ENCODE assay signal across 8 mouse cellular contexts in genomic region chr4:133233285-133233976, GRCm38 (mm10). TPM values are rescaled to one million over a fixed set of nuclear protein-coding genes. Genes with fewer than 3 reads are reported as not detected.
DNase-seq lines count a peak whose midpoint lies in the region; ATAC-seq and TF ChIP-seq lines count a peak whose summit lies in the region.

No protein-coding gene starts in this region.

- peaks cover 12% of the 10 kb centered on the region for H3K27me3 ChIP-seq in heart, embryonic 12.5 days (replicated peaks)
- H3K27me3 ChIP-seq in ES-Bruce4 (ENCODE audit: control insufficient read depth, insufficient read depth, low read length, poor library complexity, severe bottlenecking): no peaks in the 10 kb centered on the region
- H3K27me3 ChIP-seq in lung, embryonic 14.5 days (ENCODE audit: insufficient read depth, low read length): no peaks in the 10 kb centered on the region

- TF ChIP-seq EP300 in ES-Bruce4 (IDR thresholded peaks at IDR 0.05; ENCODE audit: insufficient read depth, low read depth, low read length): no peak

- peak; percentile 93 for DNase-seq in heart, adult 11 months
- DNase-seq in embryo, embryonic 11 days: peak; percentile 68
- peak; percentile 71 for DNase-seq in lung, embryonic 14.5 days
- DNase-seq in left cerebral cortex, postnatal 10 days (ENCODE audit: extremely low spot score in 1 of 2, low spot score in 2 of 2): no peak
- DNase-seq in left cerebral cortex, adult 11 months (ENCODE audit: low spot score): no peak

- intact Hi-C loops in left cerebral cortex, postnatal 10 days (cut with DNase I): no loop called here

- no peak overlapping the region for H3K27ac ChIP-seq in heart, embryonic 12.5 days (ENCODE audit: poor library complexity, severe bottlenecking)
- no peak overlapping the region for H3K27ac ChIP-seq in ES-Bruce4 (ENCODE audit: insufficient read depth, low read length)
- no peak overlapping the region for H3K27ac ChIP-seq in lung, embryonic 14.5 days (ENCODE audit: low read depth)

- ATAC-seq in heart, embryonic 12.5 days (ENCODE audit: insufficient number of reproducible peaks, low FRiP score): no peak
- ATAC-seq in lung, embryonic 14.5 days (ENCODE audit: insufficient read depth): no peak
- no peak for ATAC-seq in inflammation-experienced regulatory T-cells, adult 6 months

- no peak overlapping the region for H3K4me2 ChIP-seq in heart, embryonic 12.5 days
- no peak overlapping the region for H3K4me2 ChIP-seq in lung, embryonic 14.5 days

- no peaks in the 10 kb centered on the region for H3K36me3 ChIP-seq in heart, embryonic 12.5 days
- H3K36me3 ChIP-seq in ES-Bruce4 (ENCODE audit: control insufficient read depth, insufficient read depth, low read length, poor library complexity, severe bottlenecking): no peaks in the 10 kb centered on the region
- H3K36me3 ChIP-seq in lung, embryonic 14.5 days (ENCODE audit: insufficient read depth): no peaks in the 10 kb centered on the region

- no peak for TF ChIP-seq POLR2A in ES-Bruce4 (IDR thresholded peaks at IDR 0.05; ENCODE audit: insufficient read depth, low read length)

- no peak overlapping the region for H3K4me3 ChIP-seq in heart, embryonic 12.5 days
- H3K4me3 ChIP-seq in ES-Bruce4 (ENCODE audit: low read depth, low read length): no peak overlapping the region
- H3K4me3 ChIP-seq in lung, embryonic 14.5 days (ENCODE audit: low read depth, low read length): no peak overlapping the region

- WGBS in heart, embryonic 12.5 days: 29% methylated on average over 10 of the region's 10 CpGs
- 26% methylated on average over 10 of the region's 10 CpGs for WGBS in lung, embryonic 14.5 days

- no peaks in the 10 kb centered on the region; the same call in 1 of the 2 replicates for H3K9me3 ChIP-seq in heart, embryonic 12.5 days (replicated peaks)
- no peaks in the 10 kb centered on the region for H3K9me3 ChIP-seq in ES-Bruce4 (replicated peaks; ENCODE audit: control insufficient read depth, insufficient read depth, low read length, poor library complexity, severe bottlenecking)
- H3K9me3 ChIP-seq in lung, embryonic 14.5 days (ENCODE audit: low read depth, low read length): no peaks in the 10 kb centered on the region

- no peak overlapping the region for H3K9ac ChIP-seq in heart, embryonic 12.5 days
- no peak overlapping the region for H3K9ac ChIP-seq in ES-Bruce4 (ENCODE audit: low read depth, poor library complexity, severe bottlenecking)
- H3K9ac ChIP-seq in lung, embryonic 14.5 days: no peak overlapping the region

- peak; percentile 81 for TF ChIP-seq CTCF in ES-Bruce4 (IDR thresholded peaks at IDR 0.05; ENCODE audit: low read depth, low read length)
- TF ChIP-seq CTCF in lung, embryonic 14.5 days (IDR thresholded peaks at IDR 0.05; ENCODE audit: low read depth): peak; percentile 58

- no peaks in the 10 kb centered on the region for H3K4me1 ChIP-seq in heart, embryonic 12.5 days (replicated peaks)
- no peaks in the 10 kb centered on the region for H3K4me1 ChIP-seq in ES-Bruce4 (ENCODE audit: control insufficient read depth, insufficient read depth, low read length)
- no peaks in the 10 kb centered on the region for H3K4me1 ChIP-seq in lung, embryonic 14.5 days (ENCODE audit: insufficient read depth)

RNA-seq across cellular contexts. Expression of gene Map3k6, which starts 7.2 kb away (rescaled TPM):
- 2.3 and 3.2 TPM in 2 replicates for polyA plus RNA-seq in heart, embryonic 12.5 days (2016; fragmentation: Nextera tagmentation; extraction: Ambion mirVana)
- 3.8 TPM in 2 replicates for polyA plus RNA-seq in ES-Bruce4 (2011; ENCODE audit: insufficient read depth, insufficient read length, low read depth, missing spikeins)
- polyA plus RNA-seq in lung, embryonic 14.5 days (2014; fragmentation: Nextera tagmentation; extraction: Ambion mirVana): 2.0 and 2.2 TPM in 2 replicates
- 1 to 10 TPM; 1.3 to 4.8 TPM for total RNA-seq in left cerebral cortex, postnatal 10 days (2021)
- under 1 TPM in 1 of 3 experiments, not detected in 2; 0.57 TPM for polyA plus RNA-seq in inflammation-experienced regulatory T-cells, adult 6 months (2017; shearing (Covaris generic))

RNA-seq across cellular contexts. Expression of gene Gpr3, which starts 21.1 kb away (rescaled TPM):
- polyA plus RNA-seq in heart, embryonic 12.5 days (2016; fragmentation: Nextera tagmentation; extraction: Ambion mirVana): 0.27 and 0.37 TPM in 2 replicates
- polyA plus RNA-seq in ES-Bruce4 (2011; ENCODE audit: insufficient read depth, insufficient read length, low read depth, missing spikeins): 0.26 and 0.52 TPM in 2 replicates
- 0.18 TPM in 1 of 2 replicates, not detected in the other for polyA plus RNA-seq in lung, embryonic 14.5 days (2014; fragmentation: Nextera tagmentation; extraction: Ambion mirVana)
- 1 to 10 TPM; 5.1 to 5.2 TPM for total RNA-seq in left cerebral cortex, postnatal 10 days (2021)
- polyA plus RNA-seq in inflammation-experienced regulatory T-cells, adult 6 months (2017; shearing (Covaris generic)): not detected

RNA-seq across cellular contexts. Expression of gene Cd164l2, which starts 21.5 kb away (rescaled TPM):
- 0.34 TPM in 1 of 2 replicates, not detected in the other for polyA plus RNA-seq in heart, embryonic 12.5 days (2016; fragmentation: Nextera tagmentation; extraction: Ambion mirVana)
- 9.6 and 12.4 TPM in 2 replicates for polyA plus RNA-seq in ES-Bruce4 (2011; ENCODE audit: insufficient read depth, insufficient read length, low read depth, missing spikeins)
- polyA plus RNA-seq in lung, embryonic 14.5 days (2014; fragmentation: Nextera tagmentation; extraction: Ambion mirVana): 5.0 and 7.4 TPM in 2 replicates
- total RNA-seq in left cerebral cortex, postnatal 10 days (2021): 1 to 10 TPM; 1.3 to 1.5 TPM
- polyA plus RNA-seq in inflammation-experienced regulatory T-cells, adult 6 months (2017; shearing (Covaris generic)): not detected

RNA-seq across cellular contexts. Expression of gene Sytl1, which starts 29.5 kb away (rescaled TPM):
- 0.41 and 0.47 TPM in 2 replicates for polyA plus RNA-seq in heart, embryonic 12.5 days (2016; fragmentation: Nextera tagmentation; extraction: Ambion mirVana)
- polyA plus RNA-seq in ES-Bruce4 (2011; ENCODE audit: insufficient read depth, insufficient read length, low read depth, missing spikeins): 12.6 and 15.2 TPM in 2 replicates
- polyA plus RNA-seq in lung, embryonic 14.5 days (2014; fragmentation: Nextera tagmentation; extraction: Ambion mirVana): 0.73 and 0.84 TPM in 2 replicates
- under 1 TPM; 0.58 to 0.59 TPM for total RNA-seq in left cerebral cortex, postnatal 10 days (2021)
- 10 to 100 TPM; 18.3 to 62.3 (median 43.8) TPM for polyA plus RNA-seq in inflammation-experienced regulatory T-cells, adult 6 months (2017; shearing (Covaris generic))

RNA-seq across cellular contexts. Expression of gene Tmem222, which starts 44.2 kb away (rescaled TPM):
- polyA plus RNA-seq in heart, embryonic 12.5 days (2016; fragmentation: Nextera tagmentation; extraction: Ambion mirVana): 52.4 and 55.2 TPM in 2 replicates
- polyA plus RNA-seq in ES-Bruce4 (2011; ENCODE audit: insufficient read depth, insufficient read length, low read depth, missing spikeins): 28.5 and 32.4 TPM in 2 replicates
- 86.5 and 88.1 TPM in 2 replicates for polyA plus RNA-seq in lung, embryonic 14.5 days (2014; fragmentation: Nextera tagmentation; extraction: Ambion mirVana)
- 10 to 100 TPM; 82.1 to 82.4 TPM for total RNA-seq in left cerebral cortex, postnatal 10 days (2021)
- 10 to 100 TPM; 69.3 to 98.0 (median 86.0) TPM for polyA plus RNA-seq in inflammation-experienced regulatory T-cells, adult 6 months (2017; shearing (Covaris generic))

Comparison
In these comparisons a context has a peak if more than half of its experiments do, and no peak if none do; other contexts are left out.
1. DNase-seq: peak in heart, adult 11 months (single experiment), embryo, embryonic 11 days (single experiment) and lung, embryonic 14.5 days (single experiment); none in left cerebral cortex, postnatal 10 days (0 of 2) and left cerebral cortex, adult 11 months (single experiment).